Mouse (Mus musculus) midbrain, embryonic 15.5 days (tissue): ENCODE results near the gene Olfr311. TPM values are rescaled to one million over a fixed set of nuclear protein-coding genes. Genes with fewer than 3 reads are reported as not detected.

Experiments used
- polyA plus RNA-seq: library from polyadenylated mRNA; unstranded; fragments of >200 nt; fragmentation: Nextera tagmentation; extraction: Ambion mirVana; gene quantifications from 2 replicates; pipeline ENCODE4 v1.2.1, GENCODE M21; 2015

Olfr311 gene
- polyA plus RNA-seq, 1 experiment from 2014 or later: not detected

Other genes starting within 250 kb of the Olfr311 start
- not detected in 2 replicates for gene Olfr324, start 244.1 kb upstream of the Olfr311 start, polyA plus RNA-seq
- gene 2210407C18Rik, start 223.2 kb upstream of the Olfr311 start, polyA plus RNA-seq: not detected in 2 replicates
- not detected in 2 replicates for gene Olfr323, start 208.8 kb upstream of the Olfr311 start, polyA plus RNA-seq
- 0.10 and 0.13 TPM in 2 replicates for gene Trim58, start 198.8 kb upstream of the Olfr311 start, polyA plus RNA-seq
- 0.11 TPM in 1 of 2 replicates, not detected in the other for gene Olfr322, start 180.5 kb upstream of the Olfr311 start, polyA plus RNA-seq
- gene Olfr320, start 158.2 kb upstream of the Olfr311 start, polyA plus RNA-seq: not detected in 2 replicates
- not detected in 2 replicates for gene Olfr319, start 140.1 kb upstream of the Olfr311 start, polyA plus RNA-seq
- gene Olfr318, start 115.2 kb upstream of the Olfr311 start, polyA plus RNA-seq: not detected in 2 replicates
- gene Olfr317, start 100.0 kb upstream of the Olfr311 start, polyA plus RNA-seq: 0.08 and 0.44 TPM in 2 replicates
- gene Olfr316, start 86.5 kb upstream of the Olfr311 start, polyA plus RNA-seq: not detected in 2 replicates
- gene Olfr315, start 66.1 kb upstream of the Olfr311 start, polyA plus RNA-seq: not detected in 2 replicates
- gene Olfr314, start 56.3 kb upstream of the Olfr311 start, polyA plus RNA-seq: not detected in 2 replicates
- 12.2 and 13.4 TPM in 2 replicates for gene Fam183b, start 37.3 kb upstream of the Olfr311 start, polyA plus RNA-seq
- not detected in 2 replicates for gene Olfr313, start 24.3 kb upstream of the Olfr311 start, polyA plus RNA-seq
- 0.04 TPM in 1 of 2 replicates, not detected in the other for gene Olfr312, start 10.0 kb upstream of the Olfr311 start, polyA plus RNA-seq
- gene Gm12258, start 7.9 kb downstream of the Olfr311 start, polyA plus RNA-seq: 24.7 and 25.4 TPM in 2 replicates
- 14.1 and 14.2 TPM in 2 replicates for gene 2810021J22Rik, start 28.0 kb downstream of the Olfr311 start, polyA plus RNA-seq
- 7.1 TPM in 2 replicates for gene Zfp39, start 65.0 kb downstream of the Olfr311 start, polyA plus RNA-seq
- not detected in 2 replicates for gene Btnl10, start 78.7 kb downstream of the Olfr311 start, polyA plus RNA-seq
- 626 and 662 TPM in 2 replicates for gene Rnf187, start 99.7 kb downstream of the Olfr311 start, polyA plus RNA-seq
- 311 and 338 TPM in 2 replicates for gene Hist3h2ba, start 109.7 kb downstream of the Olfr311 start, polyA plus RNA-seq
- gene Hist3h2a, start 115.4 kb downstream of the Olfr311 start, polyA plus RNA-seq: 119 and 121 TPM in 2 replicates
- 1.5 and 2.0 TPM in 2 replicates for gene Trim17, start 115.4 kb downstream of the Olfr311 start, polyA plus RNA-seq
- gene Trim11, start 138.8 kb downstream of the Olfr311 start, polyA plus RNA-seq: 22.1 and 24.1 TPM in 2 replicates